Mouse (Mus musculus): ENCODE results near the gene Bicdl2. TPM values are rescaled to one million over a fixed set of nuclear protein-coding genes. Genes with fewer than 3 reads are reported as not detected.

Gene Bicdl2
- total and polyA plus RNA-seq, 2 experiments from 2014 or later: 0.10 TPM; not detected in 1

- no peaks in the 10 kb centered on the region; the same call in 1 of the 2 replicates for H3K27me3 ChIP-seq (ENCODE audit: insufficient read depth, low read length)
- no peak overlapping the region for H3K9ac ChIP-seq (replicated peaks; ENCODE audit: low read length, poor library complexity, severe bottlenecking)
- DNase-seq (ENCODE audit: low spot score) (no peak), ATAC-seq (ENCODE audit: low FRiP score) (no peak)
- H3K27ac ChIP-seq (ENCODE audit: low read depth, low read length): no peak overlapping the region
- peaks cover 12% of the 10 kb centered on the region; the same call in 1 of the 2 replicates for H3K4me1 ChIP-seq (ENCODE audit: insufficient read depth, low read length)
- H3K4me3 ChIP-seq (ENCODE audit: low read depth, low read length): no peak overlapping the region
- WGBS: 94% methylated on average over 7 of the region's 7 CpGs
- H3K36me3 ChIP-seq (ENCODE audit: insufficient read depth, low read length): peaks cover 28% of the 10 kb centered on the region
- no peaks in the 10 kb centered on the region for H3K9me3 ChIP-seq (ENCODE audit: low read length)
- H3K4me2 ChIP-seq (ENCODE audit: low read depth, low read length, poor library complexity, severe bottlenecking): no peak overlapping the region
- no peak; the same call in 1 of the 2 replicates for TF ChIP-seq CTCF (IDR thresholded peaks at IDR 0.05)
Observed at GRCm38 (mm10) chr17:23670516-23671074, 10.3 kb downstream of the Bicdl2 start.

DNA sequence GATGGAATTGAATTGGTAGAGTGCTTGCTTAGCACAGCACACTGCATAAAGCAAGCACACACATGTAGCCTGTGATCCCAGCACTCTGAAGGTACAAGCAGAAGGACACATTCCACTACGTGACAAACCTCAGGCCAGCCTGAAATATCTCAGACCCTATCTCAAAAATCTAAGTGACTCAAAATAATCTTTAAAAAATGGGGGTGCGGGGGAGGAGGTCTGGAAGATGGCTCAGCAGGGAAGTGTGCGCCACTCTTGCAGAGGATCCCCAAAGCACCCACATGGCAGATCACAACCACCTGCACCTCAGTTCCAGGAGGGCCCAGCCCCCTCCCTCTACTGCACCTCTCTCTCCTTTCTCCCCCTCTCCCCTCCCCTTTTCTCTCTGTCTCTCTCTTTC is 11.2 kb downstream of the Bicdl2 start:
- Histone ChIP-seq H3K27me3 (ENCODE audit: insufficient read depth, low read length) (no peaks in the 10 kb centered on the region; the same call in 1 of the 2 replicates), H3K9ac (replicated peaks; ENCODE audit: low read length, poor library complexity, severe bottlenecking) (no peak overlapping the region), H3K4me1 (ENCODE audit: insufficient read depth, low read length) (peaks cover 12% of the 10 kb centered on the region), H3K4me2 (ENCODE audit: low read depth, low read length, poor library complexity, severe bottlenecking) (no peak overlapping the region), H3K36me3 (ENCODE audit: insufficient read depth, low read length) (peaks cover 27% of the 10 kb centered on the region), H3K9me3 (ENCODE audit: low read length) (no peaks in the 10 kb centered on the region), H3K27ac (ENCODE audit: low read depth, low read length) (no peak overlapping the region), H3K4me3 (ENCODE audit: low read depth, low read length) (no peak overlapping the region)
- DNase-seq (ENCODE audit: low spot score): no peak
- WGBS: 92% methylated on average over 3 of the region's 3 CpGs
- no peak for ATAC-seq (ENCODE audit: low FRiP score)
- no peak for TF ChIP-seq CTCF (IDR thresholded peaks at IDR 0.05)

- DNase-seq (ENCODE audit: low spot score): no peak
- no peak for TF ChIP-seq CTCF (IDR thresholded peaks at IDR 0.05)
- Histone ChIP-seq H3K36me3 (ENCODE audit: insufficient read depth, low read length) (peaks cover 15% of the 10 kb centered on the region), H3K4me1 (ENCODE audit: insufficient read depth, low read length) (peaks cover 16% of the 10 kb centered on the region), H3K4me2 (ENCODE audit: low read depth, low read length, poor library complexity, severe bottlenecking) (peak overlapping the region; percentile 79), H3K27me3 (ENCODE audit: insufficient read depth, low read length) (no peaks in the 10 kb centered on the region; the same call in 1 of the 2 replicates), H3K27ac (ENCODE audit: low read depth, low read length) (no peak overlapping the region), H3K4me3 (ENCODE audit: low read depth, low read length) (peak overlapping the region; percentile 59), H3K9ac (replicated peaks; ENCODE audit: low read length, poor library complexity, severe bottlenecking) (no peak overlapping the region), H3K9me3 (ENCODE audit: low read length) (no peaks in the 10 kb centered on the region)
- 59% methylated on average over 3 of the region's 3 CpGs for WGBS
- no peak for ATAC-seq (ENCODE audit: low FRiP score)
Observed at GRCm38 (mm10) chr17:23672761-23673160, 12.5 kb downstream of the Bicdl2 start.

DNA sequence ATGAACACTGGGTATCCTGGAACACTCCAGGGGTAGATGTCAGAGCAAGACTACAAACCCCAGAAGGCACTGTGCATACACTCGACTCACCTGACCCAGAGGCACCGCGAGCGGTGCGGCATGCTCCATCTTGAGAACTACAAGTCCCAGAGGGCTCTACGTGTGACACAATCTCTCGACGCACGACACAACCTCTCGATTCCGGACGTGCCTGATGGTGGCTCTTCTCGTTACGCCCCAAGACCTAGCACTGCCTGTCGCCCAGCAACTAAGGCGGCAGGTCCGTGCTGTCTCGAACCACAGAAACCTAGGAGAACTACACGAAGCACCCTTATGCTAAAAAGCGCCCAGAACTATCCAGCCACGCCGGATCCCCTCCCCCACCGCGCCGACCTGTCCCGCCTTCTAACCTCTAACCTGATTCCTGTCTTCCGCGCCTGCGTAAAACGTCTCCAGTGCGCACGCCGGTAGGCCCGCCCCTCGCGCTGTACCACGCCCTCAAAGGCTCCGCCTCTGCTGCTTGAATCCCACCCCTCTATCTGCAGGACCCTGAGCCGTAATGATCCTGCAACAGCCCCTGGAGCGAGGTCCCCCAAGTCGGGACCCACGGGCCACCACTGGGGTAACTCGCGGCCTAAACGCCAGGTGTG is 13.2 kb downstream of the Bicdl2 start, which contains the start of the genes Hcfc1r1 and Thoc6:
Hcfc1r1 (plus strand) TSS at position 173 of the 650 bp plus-strand sequence.
Thoc6 (minus strand) TSS at position 459 of the 650 bp plus-strand sequence.
- ATAC-seq (ENCODE audit: low FRiP score) (peak; percentile 94), DNase-seq (ENCODE audit: low spot score) (peak; percentile 98)
- Histone ChIP-seq H3K4me3 (ENCODE audit: low read depth, low read length) (peak within 1 kb of the TSS; percentile 59), H3K4me2 (ENCODE audit: low read depth, low read length, poor library complexity, severe bottlenecking) (peak within 1 kb of the TSS; percentile 79), H3K9ac (replicated peaks; ENCODE audit: low read length, poor library complexity, severe bottlenecking) (peak within 1 kb of the TSS; percentile 69), H3K27me3 (ENCODE audit: insufficient read depth, low read length) (peaks cover 2% of the 10 kb centered on the region; the same call in 1 of the 2 replicates), H3K27ac (ENCODE audit: low read depth, low read length) (peak within 1 kb of the TSS; percentile 72), H3K9me3 (ENCODE audit: low read length) (no peaks in the 10 kb centered on the region), H3K36me3 (ENCODE audit: insufficient read depth, low read length) (peaks cover 12% of the 10 kb centered on the region), H3K4me1 (ENCODE audit: insufficient read depth, low read length) (peaks cover 16% of the 10 kb centered on the region)
- under 1% methylated on average over 44 of the region's 45 CpGs for WGBS
- TF ChIP-seq CTCF (IDR thresholded peaks at IDR 0.05): no peak; the same call in 1 of the 2 replicates

GRCm38 (mm10) chr17:23674271-23674952 is 14.1 kb downstream of the Bicdl2 start:
- no peak for TF ChIP-seq CTCF (IDR thresholded peaks at IDR 0.05)
- peak overlapping the region; percentile 79 for H3K4me2 ChIP-seq (ENCODE audit: low read depth, low read length, poor library complexity, severe bottlenecking)
- H3K27me3 ChIP-seq (ENCODE audit: insufficient read depth, low read length): peaks cover 7% of the 10 kb centered on the region
- H3K4me3 ChIP-seq (ENCODE audit: low read depth, low read length): peak overlapping the region; percentile 59
- DNase-seq (ENCODE audit: low spot score) (no peak), ATAC-seq (ENCODE audit: low FRiP score) (no peak)
- no peaks in the 10 kb centered on the region for H3K9me3 ChIP-seq (ENCODE audit: low read length)
- H3K36me3 ChIP-seq (ENCODE audit: insufficient read depth, low read length): peaks cover 4% of the 10 kb centered on the region
- peaks cover 17% of the 10 kb centered on the region for H3K4me1 ChIP-seq (ENCODE audit: insufficient read depth, low read length)
- 34% methylated on average over 9 of the region's 9 CpGs for WGBS
- peak overlapping the region; percentile 69 for H3K9ac ChIP-seq (replicated peaks; ENCODE audit: low read length, poor library complexity, severe bottlenecking)
- H3K27ac ChIP-seq (ENCODE audit: low read depth, low read length): peak overlapping the region; percentile 72

Data from midbrain, postnatal 0 days (tissue).